ENCODE assay signal across 8 mouse cellular contexts in the genomic region with DNA sequence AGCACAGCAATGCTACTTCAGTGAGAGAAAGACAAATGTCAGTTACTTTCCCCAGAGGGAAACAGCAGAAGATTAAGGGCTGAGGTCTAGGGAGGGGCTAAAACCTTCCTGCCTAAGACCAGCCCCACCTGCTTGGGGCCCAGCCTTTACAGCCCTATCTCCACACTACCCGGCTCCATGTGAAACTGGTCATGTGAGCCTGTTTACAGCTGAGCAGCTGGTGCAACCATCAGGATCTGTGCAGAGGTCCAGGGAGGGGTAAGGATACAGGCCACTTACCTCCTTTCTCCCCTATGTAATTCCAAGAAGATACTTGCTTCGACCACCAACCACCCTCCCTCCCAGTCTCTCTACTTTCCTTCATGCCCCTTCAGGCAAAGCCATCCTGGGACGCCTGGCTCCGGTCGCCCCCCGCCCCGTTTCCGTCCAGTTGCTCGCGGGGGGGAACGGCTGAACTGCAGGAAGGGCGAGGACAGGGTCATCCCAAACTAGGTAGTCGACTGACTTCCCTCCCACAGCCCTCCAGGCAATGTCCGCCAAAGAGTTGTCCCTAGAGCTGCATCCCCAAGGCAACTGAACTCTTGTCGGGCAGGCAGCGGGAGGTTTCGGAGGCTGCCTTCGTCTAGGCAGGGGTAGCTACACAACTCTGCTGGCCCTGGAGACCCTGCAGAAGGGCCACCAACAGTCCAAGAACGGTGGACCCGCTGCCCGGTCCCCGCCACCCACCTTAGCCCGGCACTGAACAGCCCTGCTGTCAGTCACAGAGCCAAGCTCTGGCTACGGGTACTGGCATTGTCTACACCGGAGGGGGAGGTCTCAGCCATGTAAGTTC. TPM values are rescaled to one million over a fixed set of nuclear protein-coding genes. Genes with fewer than 3 reads are reported as not detected.
DNase-seq lines count a peak whose midpoint lies in the region; ATAC-seq and TF ChIP-seq lines count a peak whose summit lies in the region.

No protein-coding gene starts in this region.

- H3ac ChIP-seq in myocyte (ENCODE audit: control insufficient read depth, insufficient read length), result peak overlapping the region; percentile 51

- H3K27ac ChIP-seq in hindbrain, postnatal 0 days, result peak overlapping the region; percentile 74
- H3K27ac ChIP-seq in liver, embryonic 13.5 days, result peak overlapping the region; percentile 91

- whole genome bisulfite sequencing in hindbrain, postnatal 0 days, result 29% methylated on average over 25 of the region's 25 CpGs
- WGBS in liver, embryonic 13.5 days (ENCODE audit: insufficient replicate concordance), result 20% methylated on average over 25 of the region's 25 CpGs

- H3K4me1 ChIP-seq in hindbrain, postnatal 0 days (ENCODE audit: insufficient read depth, low read length), result no peaks in the 10 kb centered on the region
- peaks cover 33% of the 10 kb centered on the region for H3K4me1 ChIP-seq in liver, embryonic 13.5 days (replicated peaks)

- H3K4me2 ChIP-seq in hindbrain, postnatal 0 days (ENCODE audit: low read depth, low read length), result peak overlapping the region; percentile 64
- peak overlapping the region; percentile 66 for H3K4me2 ChIP-seq in liver, embryonic 13.5 days
- peak overlapping the region; percentile 73 for H3K4me2 ChIP-seq in myocyte (ENCODE audit: low read depth)

- peak overlapping the region; percentile 59 for H3K9ac ChIP-seq in hindbrain, postnatal 0 days (replicated peaks; ENCODE audit: low read length)
- peak overlapping the region; percentile 88 for H3K9ac ChIP-seq in liver, embryonic 13.5 days

- H3K36me3 ChIP-seq in hindbrain, postnatal 0 days (ENCODE audit: insufficient read depth, low read length), result no peaks in the 10 kb centered on the region
- no peaks in the 10 kb centered on the region for H3K36me3 ChIP-seq in liver, embryonic 13.5 days
- no peaks in the 10 kb centered on the region for H3K36me3 ChIP-seq in myocyte (ENCODE audit: control insufficient read depth, insufficient read depth)

- peak overlapping the region; percentile 55 for H3K4me3 ChIP-seq in hindbrain, postnatal 0 days (ENCODE audit: low read length)
- peak overlapping the region; percentile 78 for H3K4me3 ChIP-seq in liver, embryonic 13.5 days (replicated peaks)
- peak overlapping the region; percentile 73 for H3K4me3 ChIP-seq in myocyte

- peak; percentile 86 for ATAC-seq in hindbrain, postnatal 0 days
- peak; percentile 94 for ATAC-seq in liver, embryonic 13.5 days (ENCODE audit: low read depth)

- no peaks in the 10 kb centered on the region for H3K9me3 ChIP-seq in hindbrain, postnatal 0 days (ENCODE audit: low read length)
- H3K9me3 ChIP-seq in liver, embryonic 13.5 days (replicated peaks), result no peaks in the 10 kb centered on the region

- TF ChIP-seq POLR2A in myocyte (IDR thresholded peaks at IDR 0.05; ENCODE audit: insufficient read length, low read depth), result peak; percentile 13

- TF ChIP-seq CTCF in hindbrain, postnatal 0 days (IDR thresholded peaks at IDR 0.05; ENCODE audit: low read depth), result no peak

- H3K79me2 ChIP-seq in myocyte (ENCODE audit: control insufficient read depth, insufficient read depth), result peaks cover 34% of the 10 kb centered on the region

- peak; percentile 1 for DNase-seq in urinary bladder, adult 18-20 months (ENCODE audit: low spot score in 2 of 2)
- no peak for DNase-seq in urinary bladder, adult 2 months (ENCODE audit: low spot score)
- DNase-seq in cerebellum, adult 9-11 months, result peak; percentile 20
- DNase-seq in gastrocnemius, postnatal 10 days, result peak; percentile 13
- peak; percentile 6 for DNase-seq in hindbrain, postnatal 0 days (ENCODE audit: low spot score)
- DNase-seq in liver, embryonic 13.5 days, result peak; percentile 75
- DNase-seq in testis, postnatal 10 days (ENCODE audit: low spot score), result peak; percentile 41

- no peaks in the 10 kb centered on the region for H3K27me3 ChIP-seq in hindbrain, postnatal 0 days (ENCODE audit: insufficient read depth, low read length)
- H3K27me3 ChIP-seq in liver, embryonic 13.5 days, result no peaks in the 10 kb centered on the region
- H3K27me3 ChIP-seq in myocyte (ENCODE audit: control insufficient read depth, insufficient read depth, insufficient read length), result no peaks in the 10 kb centered on the region

TF ChIP-seq in myocyte, 11 proteins besides CTCF, POLR2A, EP300 and RAD21:
- TF ChIP-seq USF1 (IDR thresholded peaks at IDR 0.05; ENCODE audit: low read depth) (peak; percentile 71), SRF (IDR thresholded peaks at IDR 0.05; ENCODE audit: control insufficient read depth, insufficient read length, low read depth) (no peak), CEBPB (IDR thresholded peaks at IDR 0.05; ENCODE audit: insufficient read depth, poor library complexity, severe bottlenecking) (no peak), MAX (IDR thresholded peaks at IDR 0.05; ENCODE audit: low read depth) (no peak), MYOD1 (IDR thresholded peaks at IDR 0.05; ENCODE audit: control insufficient read depth in 1 of 3, insufficient read length in 2 of 3, low read depth in 2 of 3) (peak in 2 of 3 experiments; percentile 29 to 62), E2F4 (IDR thresholded peaks at IDR 0.05; ENCODE audit: insufficient read depth) (no peak), POLR2AphosphoS2 (IDR thresholded peaks at IDR 0.05; ENCODE audit: insufficient read length, low read depth) (peak; percentile 13), TCF12 (IDR thresholded peaks at IDR 0.05; ENCODE audit: insufficient read depth, poor library complexity, severe bottlenecking) (no peak), TCF3 (IDR thresholded peaks at IDR 0.05; ENCODE audit: insufficient read length, low read depth) (no peak), REST (IDR thresholded peaks at IDR 0.05; ENCODE audit: insufficient read depth, insufficient read length) (no peak), MYOG (IDR thresholded peaks at IDR 0.05; ENCODE audit: control insufficient read depth in 1 of 3, insufficient read depth in 1 of 3, insufficient read length in 2 of 3, low read depth in 2 of 3) (peak in 2 of 3 experiments; percentile 20 to 72)

RNA-seq across cellular contexts. Expression of gene Mospd1, which starts 0.6 kb away (rescaled TPM):
- polyA plus RNA-seq in urinary bladder, adult 2 months (2012; rRNA removed), result 18.4 and 18.9 TPM in 2 replicates
- total RNA-seq in gastrocnemius, postnatal 10 days (2021), result 10 to 100 TPM; 40.3 to 41.3 TPM
- 9.8 and 20.8 TPM in 2 replicates for total RNA-seq in hindbrain, postnatal 0 days (2014; rRNA removed)
- polyA plus RNA-seq in hindbrain, postnatal 0 days (2015; fragmentation: Nextera tagmentation; extraction: Ambion mirVana), result 34.7 and 37.0 TPM in 2 replicates
- 38.5 and 48.3 TPM in 2 replicates for polyA plus RNA-seq in liver, embryonic 13.5 days (2015; fragmentation: Nextera tagmentation; extraction: Ambion mirVana)
- polyA plus RNA-seq in myocyte (2012; fragmentation: generic; extraction: Trizol), result 20.0 TPM
